Comparison of ENCODE assay signal across 27 mouse cellular contexts in the genomic region with DNA sequence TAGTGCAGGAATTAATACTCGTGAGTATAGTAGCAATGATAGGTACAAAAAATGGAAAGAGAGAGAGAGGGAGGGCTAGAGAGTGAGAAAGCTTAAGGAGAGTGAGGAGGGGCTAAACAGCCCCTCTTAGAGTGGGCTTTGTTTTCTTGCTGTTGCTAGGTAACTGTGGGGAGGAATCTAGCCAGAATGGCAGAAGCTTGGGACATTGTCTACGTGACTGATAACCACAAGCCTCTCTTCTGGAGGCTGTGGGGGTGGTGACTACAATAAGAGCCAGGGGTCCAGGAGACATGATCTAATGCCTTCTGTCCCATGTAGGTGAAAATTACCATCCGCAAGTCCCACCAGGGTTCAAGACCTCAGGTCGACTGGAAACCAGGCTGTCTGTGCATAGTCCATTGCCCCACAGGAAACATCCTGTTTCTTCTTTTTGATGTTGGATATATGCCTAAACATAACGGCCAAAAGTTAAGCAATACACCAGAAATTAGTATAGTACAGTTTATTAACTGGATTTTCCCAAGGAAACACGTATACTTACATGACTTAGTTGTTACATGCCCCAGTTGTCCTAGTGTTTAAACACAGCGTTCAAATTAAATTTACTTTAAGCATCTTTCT.
DNase-seq lines count a peak whose midpoint lies in the region; ATAC-seq lines count a peak whose summit lies in the region.
"Had no signal": no experiment of that assay in that cellular context is flagged by ENCODE, and none has a peak within 500 bp of the region (broad histone marks: within the 10 kb centered on the region; RNA-seq: fewer than 3 reads in every experiment).

No protein-coding gene starts in this region.

- no peaks in the 10 kb centered on the region for H3K27me3 ChIP-seq in hindbrain, embryonic 11.5 days (ENCODE audit: control insufficient read depth, insufficient read depth, low read length)
- H3K27me3 ChIP-seq in hindbrain, embryonic 13.5 days, result no peaks in the 10 kb centered on the region
- no peaks in the 10 kb centered on the region for H3K27me3 ChIP-seq in midbrain, embryonic 13.5 days
- no peaks in the 10 kb centered on the region for H3K27me3 ChIP-seq in midbrain, embryonic 14.5 days (ENCODE audit: control insufficient read depth, insufficient read depth, low read length)
- H3K27me3 ChIP-seq: limb, embryonic 15.5 days; liver, embryonic 13.5 days; neural tube, embryonic 13.5 days had no signal

- H3K4me3 ChIP-seq in hindbrain, embryonic 11.5 days (ENCODE audit: low read depth, low read length), result no peak overlapping the region
- H3K4me3 ChIP-seq in hindbrain, embryonic 13.5 days, result no peak overlapping the region
- no peak overlapping the region for H3K4me3 ChIP-seq in midbrain, embryonic 13.5 days (replicated peaks)
- H3K4me3 ChIP-seq in midbrain, embryonic 14.5 days (replicated peaks; ENCODE audit: low read depth, low read length), result no peak overlapping the region
- H3K4me3 ChIP-seq: limb, embryonic 10.5 days; limb, embryonic 15.5 days; liver, embryonic 13.5 days; myocyte; neural tube, embryonic 13.5 days had no signal

- no peak overlapping the region for H3K4me2 ChIP-seq in hindbrain, embryonic 11.5 days (replicated peaks; ENCODE audit: low read depth, low read length)
- H3K4me2 ChIP-seq in hindbrain, embryonic 13.5 days, result no peak overlapping the region
- H3K4me2 ChIP-seq in midbrain, embryonic 13.5 days (replicated peaks), result no peak overlapping the region
- no peak overlapping the region for H3K4me2 ChIP-seq in midbrain, embryonic 14.5 days (ENCODE audit: low read length)
- H3K4me2 ChIP-seq: limb, embryonic 15.5 days; liver, embryonic 13.5 days; neural tube, embryonic 13.5 days had no signal

- no peak overlapping the region for H3K27ac ChIP-seq in hindbrain, embryonic 11.5 days (ENCODE audit: low read depth, low read length)
- H3K27ac ChIP-seq in hindbrain, embryonic 13.5 days, result no peak overlapping the region
- H3K27ac ChIP-seq in midbrain, embryonic 13.5 days, result no peak overlapping the region
- no peak overlapping the region for H3K27ac ChIP-seq in midbrain, embryonic 14.5 days (replicated peaks; ENCODE audit: low read depth, low read length)
- H3K27ac ChIP-seq: limb, embryonic 10.5 days; limb, embryonic 15.5 days; liver, embryonic 13.5 days; neural tube, embryonic 13.5 days had no signal

- H3K9me3 ChIP-seq in hindbrain, embryonic 11.5 days (ENCODE audit: control insufficient read depth, low read length), result no peaks in the 10 kb centered on the region
- no peaks in the 10 kb centered on the region for H3K9me3 ChIP-seq in hindbrain, embryonic 13.5 days
- no peaks in the 10 kb centered on the region for H3K9me3 ChIP-seq in midbrain, embryonic 13.5 days
- H3K9me3 ChIP-seq in midbrain, embryonic 14.5 days (ENCODE audit: control insufficient read depth, low read length), result no peaks in the 10 kb centered on the region
- H3K9me3 ChIP-seq: limb, embryonic 10.5 days; limb, embryonic 15.5 days; liver, embryonic 13.5 days; neural tube, embryonic 13.5 days had no signal

- no peaks in the 10 kb centered on the region for H3K36me3 ChIP-seq in hindbrain, embryonic 11.5 days (ENCODE audit: control insufficient read depth, insufficient read depth, low read length)
- no peaks in the 10 kb centered on the region for H3K36me3 ChIP-seq in hindbrain, embryonic 13.5 days
- H3K36me3 ChIP-seq in midbrain, embryonic 13.5 days, result no peaks in the 10 kb centered on the region
- no peaks in the 10 kb centered on the region for H3K36me3 ChIP-seq in midbrain, embryonic 14.5 days (ENCODE audit: control insufficient read depth, insufficient read depth, low read length)
- H3K36me3 ChIP-seq: limb, embryonic 10.5 days; limb, embryonic 15.5 days; liver, embryonic 13.5 days; neural tube, embryonic 13.5 days had no signal

- H3K9ac ChIP-seq in hindbrain, embryonic 11.5 days (ENCODE audit: low read depth, low read length), result no peak overlapping the region
- H3K9ac ChIP-seq in hindbrain, embryonic 13.5 days, result no peak overlapping the region
- no peak overlapping the region for H3K9ac ChIP-seq in midbrain, embryonic 13.5 days (replicated peaks)
- H3K9ac ChIP-seq in midbrain, embryonic 14.5 days (replicated peaks; ENCODE audit: low read length), result no peak overlapping the region
- H3K9ac ChIP-seq: limb, embryonic 15.5 days; liver, embryonic 13.5 days; neural tube, embryonic 13.5 days had no signal

- no peaks in the 10 kb centered on the region for H3K4me1 ChIP-seq in hindbrain, embryonic 11.5 days (replicated peaks; ENCODE audit: control insufficient read depth, insufficient read depth, low read length)
- H3K4me1 ChIP-seq in hindbrain, embryonic 13.5 days (replicated peaks), result no peaks in the 10 kb centered on the region
- H3K4me1 ChIP-seq in midbrain, embryonic 13.5 days (replicated peaks), result no peaks in the 10 kb centered on the region
- no peaks in the 10 kb centered on the region for H3K4me1 ChIP-seq in midbrain, embryonic 14.5 days (ENCODE audit: control insufficient read depth, insufficient read depth, low read length)
- H3K4me1 ChIP-seq: limb, embryonic 10.5 days; limb, embryonic 15.5 days; liver, embryonic 13.5 days; neural tube, embryonic 13.5 days had no signal

- peak; percentile 24 for DNase-seq in hindbrain, embryonic 11.5 days (ENCODE audit: low spot score)
- DNase-seq in midbrain, embryonic 14.5 days, result no peak
- DNase-seq in embryo, embryonic 11 days, result peak; percentile 21
- DNase-seq in mesoderm, embryonic 11.5 days (ENCODE audit: low read depth, low spot score), result peak; percentile 4
- DNase-seq: adrenal gland, adult 2 months; adrenal gland, postnatal 36 days; B cell, adult 2 months; cerebellum, adult 8-10 months; cerebellum, postnatal 25 days; kidney, adult 9 months; kidney, postnatal 10 days; layer of hippocampus, postnatal 36 days; liver, embryonic 13.5 days; lung, adult 18-20 months; lung, postnatal 4 days; thymus, adult 2 months; thymus, postnatal 36 days had no signal

- peak; percentile 74 for ATAC-seq in hindbrain, embryonic 11.5 days (ENCODE audit: low FRiP score)
- ATAC-seq in hindbrain, embryonic 13.5 days (ENCODE audit: low FRiP score), result no peak; the same call in 1 of the 2 replicates
- peak; percentile 30; the same call in 1 of the 2 replicates for ATAC-seq in midbrain, embryonic 13.5 days
- ATAC-seq in midbrain, embryonic 14.5 days (ENCODE audit: low FRiP score, low TSS enrichment), result no peak; the same call in 1 of the 2 replicates
- no peak for ATAC-seq in activated CD4-positive, CD25-positive, alpha-beta regulatory T cell, adult 4 months
- ATAC-seq: forebrain, embryonic 16.5 days; intestine, embryonic 16.5 days; lung, postnatal 0 days had no signal

- WGBS in hindbrain, embryonic 11.5 days, result 61% methylated on average over 7 of the region's 7 CpGs
- WGBS in hindbrain, embryonic 13.5 days, result 57% methylated on average over 7 of the region's 7 CpGs
- WGBS in midbrain, embryonic 13.5 days, result 57% methylated on average over 7 of the region's 7 CpGs
- WGBS in midbrain, embryonic 14.5 days, result 64% methylated on average over 7 of the region's 7 CpGs

Comparison
In these comparisons a context has a peak if more than half of its experiments do, and no peak if none do; other contexts are left out.
1. ATAC-seq: peak in hindbrain, embryonic 11.5 days (single experiment) and midbrain, embryonic 13.5 days (single experiment); none in hindbrain, embryonic 13.5 days (single experiment), midbrain, embryonic 14.5 days (single experiment) and activated CD4-positive, CD25-positive, alpha-beta regulatory T cell, adult 4 months (single experiment).